10 mouse cellular contexts compared by ENCODE assay signal in the genomic region with DNA sequence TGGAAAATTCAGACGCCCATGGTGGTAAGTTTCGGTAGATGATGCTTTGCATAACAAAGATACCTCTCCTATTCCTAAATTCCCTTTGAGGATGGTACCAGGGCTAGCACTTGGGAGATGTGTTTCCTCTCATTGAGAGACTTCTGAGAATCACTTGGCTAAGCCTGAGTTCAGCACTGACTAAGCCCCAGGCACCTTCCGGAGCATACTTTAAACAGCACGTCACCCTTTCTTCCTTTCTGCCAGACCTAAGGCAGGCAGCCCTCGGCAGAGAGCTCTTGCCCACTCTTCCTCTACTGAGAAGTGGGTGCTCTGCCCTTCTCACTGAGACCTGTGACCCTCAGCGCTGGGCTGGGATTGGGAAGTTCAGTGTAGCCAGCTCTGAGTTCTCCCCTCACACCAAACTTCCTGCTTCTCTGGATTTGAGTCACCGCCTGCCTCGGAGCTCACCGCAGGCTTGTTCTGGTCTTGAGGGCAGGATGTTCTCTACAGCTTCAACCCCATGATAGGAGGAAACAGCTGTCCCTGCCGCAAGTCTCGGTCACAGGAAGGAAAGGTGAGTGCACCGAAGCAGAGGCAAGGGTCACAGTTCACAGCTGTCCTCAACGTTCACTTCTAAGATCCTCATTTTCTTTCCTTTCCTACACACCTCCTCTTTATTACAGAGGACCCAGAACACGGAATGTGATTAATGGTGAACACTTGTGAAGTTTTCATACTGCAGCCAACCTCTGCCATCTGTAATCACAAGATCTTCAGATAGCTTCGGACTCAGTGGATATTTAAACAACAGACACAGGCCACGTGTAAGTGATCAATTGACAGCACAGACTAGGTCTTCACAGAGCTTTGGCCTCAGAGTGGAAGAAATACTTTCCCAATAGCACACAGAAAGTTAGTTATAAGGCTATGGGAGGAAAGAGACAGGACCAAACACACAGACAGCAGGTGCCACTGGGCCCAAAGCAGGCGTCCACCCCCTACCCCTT. TPM values are rescaled to one million over a fixed set of nuclear protein-coding genes. Genes with fewer than 3 reads are reported as not detected.
DNase-seq lines count a peak whose midpoint lies in the region; ATAC-seq and TF ChIP-seq lines count a peak whose summit lies in the region.
"Had no signal": no experiment of that assay in that cellular context is flagged by ENCODE, and none has a peak within 500 bp of the region (broad histone marks: within the 10 kb centered on the region; RNA-seq: fewer than 3 reads in every experiment).

No protein-coding gene starts in this region.

- DNase-seq in adrenal gland, postnatal 10 days: peak; percentile 8
- DNase-seq in adrenal gland, adult 8-10 months: no peak
- peak; percentile 10 for DNase-seq in lung, postnatal 10 days
- DNase-seq in thymus, adult 2 months: peak; percentile 85
- no peak for DNase-seq in midbrain, embryonic 10.5 days (ENCODE audit: low spot score)
- DNase-seq in left cerebral cortex, postnatal 4 days: no peak

- H3K4me2 ChIP-seq in intestine, postnatal 0 days (replicated peaks; ENCODE audit: low read depth): 0 out of 2 replicates have a peak overlapping the region, but pooled peaks have one; percentile 4
- no peak overlapping the region for H3K4me2 ChIP-seq in hindbrain, embryonic 13.5 days
- H3K4me2 ChIP-seq: embryonic facial prominence, embryonic 12.5 days had no signal

- 0 out of 2 replicates have a peak, but pooled peaks have one; percentile 10 for ATAC-seq in intestine, postnatal 0 days
- no peak for ATAC-seq in hindbrain, embryonic 13.5 days (ENCODE audit: low FRiP score)

- intact Hi-C loops in left cerebral cortex, postnatal 4 days (cut with DNase I): no loop called here

- TF ChIP-seq POLR2A in thymus, adult 2 months (IDR thresholded peaks at IDR 0.05; ENCODE audit: control insufficient read depth, extremely low read depth, insufficient read depth, low read length, poor library complexity): peak; percentile 76

- H3K4me1 ChIP-seq in intestine, postnatal 0 days (replicated peaks; ENCODE audit: control insufficient read depth, insufficient read depth, low read length): peaks cover 5% of the 10 kb centered on the region; the same call in 1 of the 2 replicates
- H3K4me1 ChIP-seq in thymus, adult 2 months (replicated peaks; ENCODE audit: control insufficient read depth, insufficient read depth, low read length): peaks cover 29% of the 10 kb centered on the region
- peaks cover 13% of the 10 kb centered on the region for H3K4me1 ChIP-seq in midbrain, embryonic 10.5 days
- no peaks in the 10 kb centered on the region for H3K4me1 ChIP-seq in hindbrain, embryonic 13.5 days (replicated peaks)
- H3K4me1 ChIP-seq: embryonic facial prominence, embryonic 12.5 days had no signal

- no peak overlapping the region for H3K4me3 ChIP-seq in intestine, postnatal 0 days (ENCODE audit: low read depth, low read length)
- peak overlapping the region; percentile 44 for H3K4me3 ChIP-seq in thymus, adult 2 months (ENCODE audit: control insufficient read depth, insufficient read depth, low read length)
- H3K4me3 ChIP-seq in midbrain, embryonic 10.5 days: no peak overlapping the region
- no peak overlapping the region for H3K4me3 ChIP-seq in hindbrain, embryonic 13.5 days
- H3K4me3 ChIP-seq: embryonic facial prominence, embryonic 12.5 days had no signal

- H3K9me3 ChIP-seq in intestine, postnatal 0 days (ENCODE audit: control insufficient read depth): no peaks in the 10 kb centered on the region
- no peaks in the 10 kb centered on the region for H3K9me3 ChIP-seq in midbrain, embryonic 10.5 days (replicated peaks)
- H3K9me3 ChIP-seq in hindbrain, embryonic 13.5 days: no peaks in the 10 kb centered on the region
- H3K9me3 ChIP-seq: embryonic facial prominence, embryonic 12.5 days had no signal

- H3K27ac ChIP-seq in intestine, postnatal 0 days (ENCODE audit: low read depth, low read length): no peak overlapping the region
- peak overlapping the region; percentile 99 for H3K27ac ChIP-seq in thymus, adult 2 months (ENCODE audit: control insufficient read depth, insufficient read depth, low read length)
- H3K27ac ChIP-seq in midbrain, embryonic 10.5 days (replicated peaks): no peak overlapping the region
- no peak overlapping the region for H3K27ac ChIP-seq in hindbrain, embryonic 13.5 days
- H3K27ac ChIP-seq: embryonic facial prominence, embryonic 12.5 days; liver, embryonic 14.5 days had no signal

- WGBS in intestine, postnatal 0 days: 43% methylated on average over 17 of the region's 17 CpGs
- 8% methylated on average over 17 of the region's 17 CpGs for WGBS in thymus, adult 2 months
- 77% methylated on average over 17 of the region's 17 CpGs for WGBS in midbrain, embryonic 10.5 days
- WGBS in hindbrain, embryonic 13.5 days: 77% methylated on average over 17 of the region's 17 CpGs

- no peak for TF ChIP-seq CTCF in intestine, postnatal 0 days (IDR thresholded peaks at IDR 0.05; ENCODE audit: low read depth)
- peak; percentile 47; the same call in 1 of the 2 replicates for TF ChIP-seq CTCF in thymus, adult 2 months (IDR thresholded peaks at IDR 0.05; ENCODE audit: borderline replicate concordance, control insufficient read depth, extremely low read depth, insufficient read depth, low read length, poor library complexity)

- H3K36me3 ChIP-seq in intestine, postnatal 0 days (ENCODE audit: control insufficient read depth, insufficient read depth): no peaks in the 10 kb centered on the region
- H3K36me3 ChIP-seq in thymus, adult 2 months (ENCODE audit: control insufficient read depth, insufficient read depth, low read length): no peaks in the 10 kb centered on the region
- H3K36me3 ChIP-seq in midbrain, embryonic 10.5 days: no peaks in the 10 kb centered on the region
- no peaks in the 10 kb centered on the region for H3K36me3 ChIP-seq in hindbrain, embryonic 13.5 days
- H3K36me3 ChIP-seq: embryonic facial prominence, embryonic 12.5 days had no signal

- H3K9ac ChIP-seq in intestine, postnatal 0 days (ENCODE audit: low read depth, low read length): no peak overlapping the region
- no peak overlapping the region for H3K9ac ChIP-seq in hindbrain, embryonic 13.5 days
- H3K9ac ChIP-seq: embryonic facial prominence, embryonic 12.5 days; liver, embryonic 14.5 days had no signal

- no peaks in the 10 kb centered on the region for H3K27me3 ChIP-seq in intestine, postnatal 0 days (replicated peaks; ENCODE audit: control insufficient read depth, insufficient read depth, low read length)
- H3K27me3 ChIP-seq in thymus, adult 2 months (ENCODE audit: control insufficient read depth, insufficient read depth, low read length): no peaks in the 10 kb centered on the region
- H3K27me3 ChIP-seq in midbrain, embryonic 10.5 days (ENCODE audit: low read depth, poor library complexity, severe bottlenecking): no peaks in the 10 kb centered on the region
- H3K27me3 ChIP-seq in hindbrain, embryonic 13.5 days: no peaks in the 10 kb centered on the region
- H3K27me3 ChIP-seq: embryonic facial prominence, embryonic 12.5 days had no signal

RNA-seq across cellular contexts. Expression of a gene that starts 15.6 kb away (rescaled TPM):
- total RNA-seq in adrenal gland, postnatal 10 days (2021): 1 to 10 TPM in 1 of 2 experiments, under 1 TPM in 1; 0.79 to 1.3 TPM
- total RNA-seq in adrenal gland, adult 8-10 months (2022): 1 to 10 TPM; 1.2 to 5.6 (median 1.9) TPM
- polyA plus RNA-seq in intestine, postnatal 0 days (2015; fragmentation: Nextera tagmentation; extraction: Ambion mirVana): 31.7 and 38.4 TPM in 2 replicates
- 2.6 and 4.4 TPM in 2 replicates for polyA plus RNA-seq in thymus, adult 2 months (2012; rRNA removed)
- polyA plus RNA-seq in midbrain, embryonic 10.5 days (2016; fragmentation: Nextera tagmentation; extraction: Ambion mirVana): 0.35 and 0.41 TPM in 2 replicates
- 0.66 TPM in 1 of 2 replicates, not detected in the other for polyA plus RNA-seq in hindbrain, embryonic 13.5 days (2015; fragmentation: Nextera tagmentation; extraction: Ambion mirVana)
- not detected for total RNA-seq in left cerebral cortex, postnatal 4 days (2021)

RNA-seq across cellular contexts. Expression of a gene that starts 41.3 kb away (rescaled TPM):
- total RNA-seq in adrenal gland, postnatal 10 days (2021): 10 to 100 TPM; 12.5 to 16.5 TPM
- total RNA-seq in adrenal gland, adult 8-10 months (2022): 10 to 100 TPM in 1 of 4 experiments, 1 to 10 TPM in 3; 5.3 to 10.8 (median 7.5) TPM
- polyA plus RNA-seq in intestine, postnatal 0 days (2015; fragmentation: Nextera tagmentation; extraction: Ambion mirVana): 184 and 255 TPM in 2 replicates
- 11.3 and 13.5 TPM in 2 replicates for polyA plus RNA-seq in thymus, adult 2 months (2012; rRNA removed)
- 20.5 and 21.5 TPM in 2 replicates for polyA plus RNA-seq in midbrain, embryonic 10.5 days (2016; fragmentation: Nextera tagmentation; extraction: Ambion mirVana)
- polyA plus RNA-seq in hindbrain, embryonic 13.5 days (2015; fragmentation: Nextera tagmentation; extraction: Ambion mirVana): 26.8 and 27.3 TPM in 2 replicates
- 10 to 100 TPM; 63.7 to 69.4 TPM for total RNA-seq in left cerebral cortex, postnatal 4 days (2021)

RNA-seq across cellular contexts. Expression of a gene that starts 50.1 kb away (rescaled TPM):
- total RNA-seq in adrenal gland, postnatal 10 days (2021): 10 to 100 TPM; 22.9 to 23.9 TPM
- total RNA-seq in adrenal gland, adult 8-10 months (2022): 10 to 100 TPM; 30.6 to 35.3 (median 33.9) TPM
- 13.4 and 13.7 TPM in 2 replicates for polyA plus RNA-seq in intestine, postnatal 0 days (2015; fragmentation: Nextera tagmentation; extraction: Ambion mirVana)
- polyA plus RNA-seq in thymus, adult 2 months (2012; rRNA removed): 7.3 and 8.0 TPM in 2 replicates
- polyA plus RNA-seq in midbrain, embryonic 10.5 days (2016; fragmentation: Nextera tagmentation; extraction: Ambion mirVana): 3.3 and 4.1 TPM in 2 replicates
- polyA plus RNA-seq in hindbrain, embryonic 13.5 days (2015; fragmentation: Nextera tagmentation; extraction: Ambion mirVana): 6.0 and 6.1 TPM in 2 replicates
- total RNA-seq in left cerebral cortex, postnatal 4 days (2021): 10 to 100 TPM; 36.4 to 40.0 TPM

Comparison
In these comparisons a context has a peak if more than half of its experiments do, and no peak if none do; other contexts are left out.
1. DNase-seq: peak in adrenal gland, postnatal 10 days (single experiment), lung, postnatal 10 days (single experiment) and thymus, adult 2 months (single experiment); none in adrenal gland, adult 8-10 months (single experiment), midbrain, embryonic 10.5 days (single experiment) and left cerebral cortex, postnatal 4 days (single experiment).